9 mouse cellular contexts compared by ENCODE assay signal in the genomic region with DNA sequence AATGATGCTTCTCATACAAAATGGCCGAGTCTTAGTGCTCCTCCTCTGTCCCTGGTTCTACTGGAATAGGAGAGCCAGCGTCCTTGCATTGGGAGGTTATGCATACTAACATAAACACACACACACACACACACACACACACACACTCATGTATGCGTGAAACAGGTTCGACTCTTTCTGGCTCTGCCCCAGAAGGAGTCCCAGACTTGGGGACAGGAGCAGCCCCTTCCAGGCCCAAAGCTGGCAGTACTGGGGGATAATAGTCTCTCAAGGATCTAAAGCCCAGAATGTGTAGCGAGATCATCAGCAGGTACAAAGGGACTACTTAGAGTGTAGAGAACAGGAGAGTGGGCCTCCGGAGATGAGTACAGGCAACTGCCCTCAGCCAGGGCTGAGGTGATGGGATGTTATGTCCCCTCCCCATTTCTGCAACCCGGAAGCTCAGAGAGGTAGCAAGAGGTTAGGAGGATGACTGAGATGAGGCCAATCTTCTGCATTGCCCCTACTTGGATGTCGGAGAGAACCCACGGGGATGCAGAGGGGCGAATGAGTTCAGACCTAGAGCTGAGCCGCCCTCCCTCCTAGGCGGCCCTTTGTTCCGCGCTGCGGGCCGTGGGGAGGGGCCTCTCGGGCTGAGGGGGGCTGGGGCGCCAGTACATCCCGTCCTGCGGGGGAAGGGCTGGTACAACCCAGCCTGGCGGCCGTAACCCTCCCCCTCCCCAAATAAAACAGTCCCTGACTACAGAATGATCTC. TPM values are rescaled to one million over a fixed set of nuclear protein-coding genes. Genes with fewer than 3 reads are reported as not detected.
A peak's percentile ranks its signal among the peaks of the same experiment; 100 is the strongest.
DNase-seq lines count a peak whose midpoint lies in the region; ATAC-seq and TF ChIP-seq lines count a peak whose summit lies in the region.
"Had no signal": no experiment of that assay in that cellular context is flagged by ENCODE, and none has a peak within 500 bp of the region (broad histone marks: within the 10 kb centered on the region; RNA-seq: fewer than 3 reads in every experiment).

No protein-coding gene starts in this region.

- no peak for TF ChIP-seq CTCF in hindbrain, postnatal 0 days (IDR thresholded peaks at IDR 0.05; ENCODE audit: low read depth)

- peaks cover 10% of the 10 kb centered on the region for H3K4me1 ChIP-seq in lung, embryonic 15.5 days
- H3K4me1 ChIP-seq in hindbrain, postnatal 0 days (ENCODE audit: insufficient read depth, low read length) = peaks cover 6% of the 10 kb centered on the region

- H3K36me3 ChIP-seq in lung, embryonic 15.5 days = no peaks in the 10 kb centered on the region
- no peaks in the 10 kb centered on the region for H3K36me3 ChIP-seq in hindbrain, postnatal 0 days (ENCODE audit: insufficient read depth, low read length)

- WGBS in lung, embryonic 15.5 days = 9% methylated on average over 22 of the region's 22 CpGs
- WGBS in hindbrain, postnatal 0 days = 5% methylated on average over 21 of the region's 22 CpGs

- H3K9me3 ChIP-seq in lung, embryonic 15.5 days = no peaks in the 10 kb centered on the region
- H3K9me3 ChIP-seq in hindbrain, postnatal 0 days (ENCODE audit: low read length) = no peaks in the 10 kb centered on the region

- no peak for DNase-seq in cerebellum, postnatal 36 days
- no peak for DNase-seq in lung, postnatal 4 days
- peak; percentile 77 for DNase-seq in hindbrain, postnatal 0 days (ENCODE audit: low spot score)
- DNase-seq in retina, embryonic 14.5 days (ENCODE audit: low spot score) = peak; percentile 41
- no peak for DNase-seq in ovary, postnatal 10 days (ENCODE audit: low spot score)
- DNase-seq in frontal cortex, postnatal 10 days (ENCODE audit: low spot score in 2 of 2) = no peak

- H3K27ac ChIP-seq in lung, embryonic 15.5 days = no peak overlapping the region
- peak overlapping the region; percentile 95 for H3K27ac ChIP-seq in hindbrain, postnatal 0 days

- H3K4me2 ChIP-seq in lung, embryonic 15.5 days = peak overlapping the region; percentile 76
- peak overlapping the region; percentile 66 for H3K4me2 ChIP-seq in hindbrain, postnatal 0 days (ENCODE audit: low read depth, low read length)

- H3K9ac ChIP-seq in lung, embryonic 15.5 days = no peak overlapping the region
- peak overlapping the region; percentile 91 for H3K9ac ChIP-seq in hindbrain, postnatal 0 days (replicated peaks; ENCODE audit: low read length)

- peak overlapping the region; percentile 40 for H3K4me3 ChIP-seq in lung, embryonic 15.5 days
- peak overlapping the region; percentile 75 for H3K4me3 ChIP-seq in hindbrain, postnatal 0 days (ENCODE audit: low read length)

- peaks cover 58% of the 10 kb centered on the region for H3K27me3 ChIP-seq in lung, embryonic 15.5 days
- H3K27me3 ChIP-seq in hindbrain, postnatal 0 days (ENCODE audit: insufficient read depth, low read length) = no peaks in the 10 kb centered on the region

- 0 out of 2 replicates have a peak, but pooled peaks have one; percentile 16 for ATAC-seq in cerebellum, adult (ENCODE audit: insufficient number of reproducible peaks, low FRiP score, low TSS enrichment)
- ATAC-seq in lung, embryonic 15.5 days (ENCODE audit: borderline replicate concordance, extremely low read depth, low FRiP score, low TSS enrichment) = no peak
- ATAC-seq in hindbrain, postnatal 0 days = peak; percentile 86

RNA-seq across cellular contexts. Expression of a gene that starts 1.1 kb away (rescaled TPM):
- polyA plus RNA-seq in lung, embryonic 15.5 days (2015; fragmentation: Nextera tagmentation; extraction: Ambion mirVana) = 0.14 and 0.29 TPM in 2 replicates
- 128 and 142 TPM in 2 replicates for total RNA-seq in hindbrain, postnatal 0 days (2014; rRNA removed)
- polyA plus RNA-seq in hindbrain, postnatal 0 days (2015; fragmentation: Nextera tagmentation; extraction: Ambion mirVana) = 32.3 and 34.6 TPM in 2 replicates
- total RNA-seq: liver, adult 2 months had no signal
- polyA plus RNA-seq: liver, adult 2 months had no signal

RNA-seq across cellular contexts. Expression of a gene that starts 22.8 kb away (rescaled TPM):
- 0.31 and 0.54 TPM in 2 replicates for polyA plus RNA-seq in lung, embryonic 15.5 days (2015; fragmentation: Nextera tagmentation; extraction: Ambion mirVana)
- total RNA-seq in hindbrain, postnatal 0 days (2014; rRNA removed) = 304 and 351 TPM in 2 replicates
- 24.7 and 26.7 TPM in 2 replicates for polyA plus RNA-seq in hindbrain, postnatal 0 days (2015; fragmentation: Nextera tagmentation; extraction: Ambion mirVana)
- polyA plus RNA-seq: liver, adult 2 months had no signal

RNA-seq across cellular contexts. Expression of a gene that starts 53.0 kb away (rescaled TPM):
- 317 and 334 TPM in 2 replicates for polyA plus RNA-seq in lung, embryonic 15.5 days (2015; fragmentation: Nextera tagmentation; extraction: Ambion mirVana)
- 300 and 340 TPM in 2 replicates for total RNA-seq in hindbrain, postnatal 0 days (2014; rRNA removed)
- 329 and 347 TPM in 2 replicates for polyA plus RNA-seq in hindbrain, postnatal 0 days (2015; fragmentation: Nextera tagmentation; extraction: Ambion mirVana)

Comparison
In these comparisons a context has a peak if more than half of its experiments do, and no peak if none do; other contexts are left out.
1. DNase-seq: peak in hindbrain, postnatal 0 days (single experiment) and retina, embryonic 14.5 days (single experiment); none in cerebellum, postnatal 36 days (0 of 2), lung, postnatal 4 days (0 of 2), ovary, postnatal 10 days (single experiment) and frontal cortex, postnatal 10 days (0 of 2).
2. RNA of a gene that starts 1.1 kb away (polyA plus RNA-seq): 32.3 to 34.6 TPM in hindbrain, postnatal 0 days; 0.14 to 0.29 TPM in lung, embryonic 15.5 days; every median in the first group is over 10 times any median in the second.
3. RNA of a gene that starts 22.8 kb away (polyA plus RNA-seq): 24.7 to 26.7 TPM in hindbrain, postnatal 0 days; 0.31 to 0.54 TPM in lung, embryonic 15.5 days; every median in the first group is over 10 times any median in the second.